Mouse (Mus musculus) heart, embryonic 14.5 days (tissue): ENCODE data around the gene Cdkn2b. TPM values are rescaled to one million over a fixed set of nuclear protein-coding genes. Genes with fewer than 3 reads are reported as not detected.
A peak's percentile ranks its signal among the peaks of the same experiment; 100 is the strongest.

Experiments
- ATAC-seq: fragments of 200-750 bp; cut with Nextera tagmentation; 2 replicates; pipeline ENCODE4 v1.8.0; 2017; ENCODE audit warnings: low read depth, moderate TSS enrichment; ENCODE audit not compliant: insufficient number of reproducible peaks, insufficient read depth, low FRiP score
- H3K27ac ChIP-seq, 2 experiments: fragments of 200-500 bp in 1 of 2; fragments of 300-500 bp in 1 of 2; sonication (generic) in 1 of 2; replicated peaks in 1 of 2; 2 replicates each; pipeline ENCODE4 v1.5.1; 2012 to 2014; ENCODE audit warnings: low read depth in 2 of 2, low read length in 2 of 2, control low read depth in 1 of 2, mild to moderate bottlenecking in 1 of 2, mixed read lengths in 1 of 2; ENCODE audit not compliant: control insufficient read depth in 1 of 2, insufficient read depth in 1 of 2
- H3K27me3 ChIP-seq: fragments of 300-500 bp; sonication (generic); 2 replicates; pipeline ENCODE4 v1.6.1; 2014; ENCODE audit warnings: mild to moderate bottlenecking, low read length, control low read depth; ENCODE audit not compliant: control insufficient read depth, insufficient read depth
- H3K36me3 ChIP-seq: fragments of 300-500 bp; sonication (generic); 2 replicates; pipeline ENCODE4 v1.6.1; 2014; ENCODE audit warnings: mild to moderate bottlenecking, control low read depth, low read length, mixed read lengths; ENCODE audit not compliant: control insufficient read depth, insufficient read depth
- H3K4me1 ChIP-seq, 2 experiments: fragments of 200-500 bp in 1 of 2; fragments of 300-500 bp in 1 of 2; sonication (generic) in 1 of 2; 2 replicates each; pipeline ENCODE4 v1.6.1; 2012 to 2014; ENCODE audit warnings: low read length in 2 of 2, control low read depth in 1 of 2, mixed read lengths in 1 of 2; ENCODE audit not compliant: control insufficient read depth in 2 of 2, insufficient read depth in 2 of 2
- H3K4me2 ChIP-seq: fragments of 300-500 bp; sonication (generic); 2 replicates; pipeline ENCODE4 v1.6.1; 2014; ENCODE audit warnings: mild to moderate bottlenecking, low read length
- H3K4me3 ChIP-seq, 2 experiments: fragments of 200-500 bp in 1 of 2; fragments of 300-500 bp in 1 of 2; sonication (generic) in 1 of 2; 2 replicates each; pipeline ENCODE4 v1.5.1; 2012 to 2014; ENCODE audit warnings: low read length in 2 of 2, mild to moderate bottlenecking in 2 of 2, control low read depth in 1 of 2, low read depth in 1 of 2, moderate library complexity in 1 of 2; ENCODE audit not compliant: control insufficient read depth in 1 of 2, insufficient read depth in 1 of 2
- H3K9ac ChIP-seq: fragments of 300-500 bp; sonication (generic); 2 replicates; pipeline ENCODE4 v1.6.1; 2014; ENCODE audit warnings: mild to moderate bottlenecking, low read length
- H3K9me3 ChIP-seq: fragments of 300-500 bp; sonication (generic); 2 replicates; pipeline ENCODE4 v1.6.1; 2016; ENCODE audit warnings: low read length, control low read depth; ENCODE audit not compliant: control insufficient read depth
- WGBS: fragments of 180-500 bp; shearing (Covaris S2); extraction: QIAGEN DNeasy Blood & Tissue Kit; methylation state at CpG from one replicate; pipeline ENCODE4 v1.1.7; 2014; 5-methylcytosine and 5-hydroxymethylcytosine counted together
- polyA plus RNA-seq: library from polyadenylated mRNA; unstranded; fragments of >200 nt; fragmentation: Nextera tagmentation; extraction: Ambion mirVana; gene quantifications from 2 replicates; pipeline ENCODE4 v1.2.1, GENCODE M21; 2014

Gene Cdkn2b
- 1.2 and 1.3 TPM in 2 replicates for polyA plus RNA-seq

- Histone ChIP-seq H3K4me3 (peak within 1 kb of the TSS; percentile 67), H3K9me3 (no peaks in the 10 kb centered on the region), H3K27me3 (peaks cover 53% of the 10 kb centered on the region), H3K27ac (0 out of 4 replicates have a peak within 1 kb of the TSS, but pooled peaks of 1 of the 2 experiments have one; percentile 12), H3K9ac (peak within 1 kb of the TSS; percentile 63), H3K36me3 (no peaks in the 10 kb centered on the region), H3K4me2 (peak within 1 kb of the TSS; percentile 97), H3K4me1 (no peaks in the 10 kb centered on the region; a peak in 2 of 4 replicates)
- under 1% methylated on average over 60 of the region's 61 CpGs for WGBS
- ATAC-seq, result peak; percentile 94
These were observed at the start of gene Cdkn2b for GRCm38 (mm10) chr4:89310491-89311254. Gene Cdkn2b (minus strand): TSS chr4:89311039.

DNA sequence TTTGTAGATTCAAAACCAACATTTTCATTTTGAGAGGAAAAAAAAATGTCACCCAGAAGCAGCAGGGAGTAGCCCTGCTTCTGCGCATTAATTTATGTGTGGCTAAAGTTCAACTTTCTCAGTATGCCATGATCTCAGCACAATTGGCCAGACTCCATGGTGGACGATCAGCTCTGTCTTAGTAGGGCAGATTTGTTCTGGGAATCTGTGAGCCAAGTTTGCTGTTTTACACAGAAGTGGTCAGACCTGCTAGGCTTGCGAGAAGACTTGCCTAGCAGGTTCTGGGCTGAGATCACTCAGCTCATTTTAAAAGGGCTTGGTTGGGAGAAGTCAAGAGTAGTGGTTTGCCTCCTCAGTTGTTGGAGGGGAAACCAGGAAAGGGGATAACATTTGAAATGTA lies 49.5 kb upstream of the Cdkn2b start:
- Histone ChIP-seq H3K4me3 (no peak overlapping the region), H3K9me3 (no peaks in the 10 kb centered on the region), H3K4me2 (no peak overlapping the region), H3K36me3 (no peaks in the 10 kb centered on the region), H3K4me1 (peaks cover 0 to 2% of the 10 kb centered on the region in 2 experiments; a peak in 1 of 4 replicates), H3K9ac (no peak overlapping the region), H3K27me3 (no peaks in the 10 kb centered on the region), H3K27ac (no peak overlapping the region)
- WGBS, result 81% methylated on average over 3 of the region's 3 CpGs
- ATAC-seq, result no peak

- no peaks in the 10 kb centered on the region for H3K36me3 ChIP-seq
- H3K9me3 ChIP-seq, result no peaks in the 10 kb centered on the region
- H3K4me2 ChIP-seq, result no peak overlapping the region
- no peak overlapping the region for H3K27ac ChIP-seq
- no peaks in the 10 kb centered on the region for H3K27me3 ChIP-seq
- no peak for ATAC-seq
- H3K9ac ChIP-seq, result no peak overlapping the region
- peaks cover 0 to 2% of the 10 kb centered on the region in 2 experiments; a peak in 1 of 4 replicates for H3K4me1 ChIP-seq
- WGBS, result 89% methylated on average over 6 of the region's 6 CpGs
- H3K4me3 ChIP-seq, result no peak overlapping the region
These were observed 48.7 kb upstream of the Cdkn2b start for GRCm38 (mm10) chr4:89359506-89359905.

GRCm38 (mm10) chr4:89353935-89354334 lies 43.1 kb upstream of the Cdkn2b start:
- no peaks in the 10 kb centered on the region for H3K4me1 ChIP-seq
- H3K27me3 ChIP-seq, result no peaks in the 10 kb centered on the region
- no peak overlapping the region for H3K9ac ChIP-seq
- no peak overlapping the region for H3K4me2 ChIP-seq
- H3K4me3 ChIP-seq, result no peak overlapping the region
- WGBS, result 43% methylated on average over 9 of the region's 9 CpGs
- H3K9me3 ChIP-seq, result no peaks in the 10 kb centered on the region
- H3K27ac ChIP-seq, result no peak overlapping the region
- H3K36me3 ChIP-seq, result no peaks in the 10 kb centered on the region
- no peak for ATAC-seq

DNA sequence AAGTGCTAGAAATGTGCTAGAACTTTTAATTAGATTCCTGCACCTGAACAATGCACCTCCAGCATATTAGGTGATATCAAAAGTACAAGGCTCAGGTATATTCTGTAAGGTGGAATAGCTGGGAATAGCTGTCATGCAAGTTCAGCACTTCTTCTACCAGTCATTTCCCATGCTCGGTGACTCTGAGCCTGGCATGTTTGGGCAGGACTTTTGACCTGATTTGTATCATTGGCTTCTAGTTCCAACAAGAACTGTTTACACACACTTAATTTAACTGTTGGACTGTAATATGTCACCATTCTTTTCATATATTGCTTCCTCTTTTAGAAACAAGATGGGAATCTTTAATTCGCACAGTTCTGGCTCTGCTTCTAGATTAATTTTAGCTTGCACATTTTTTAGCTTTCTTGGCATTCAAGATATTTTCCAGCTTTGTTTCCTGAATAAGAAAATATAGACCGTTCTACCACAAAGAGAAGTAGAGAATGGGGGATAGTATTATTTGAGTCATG lies 42.3 kb upstream of the Cdkn2b start:
- no peak overlapping the region for H3K4me2 ChIP-seq
- 83% methylated on average over 3 of the region's 3 CpGs for WGBS
- no peaks in the 10 kb centered on the region for H3K27me3 ChIP-seq
- no peak overlapping the region for H3K27ac ChIP-seq
- H3K36me3 ChIP-seq, result no peaks in the 10 kb centered on the region
- no peak for ATAC-seq
- no peak overlapping the region for H3K9ac ChIP-seq
- no peak overlapping the region for H3K4me3 ChIP-seq
- H3K4me1 ChIP-seq, result no peaks in the 10 kb centered on the region
- H3K9me3 ChIP-seq, result no peaks in the 10 kb centered on the region

DNA sequence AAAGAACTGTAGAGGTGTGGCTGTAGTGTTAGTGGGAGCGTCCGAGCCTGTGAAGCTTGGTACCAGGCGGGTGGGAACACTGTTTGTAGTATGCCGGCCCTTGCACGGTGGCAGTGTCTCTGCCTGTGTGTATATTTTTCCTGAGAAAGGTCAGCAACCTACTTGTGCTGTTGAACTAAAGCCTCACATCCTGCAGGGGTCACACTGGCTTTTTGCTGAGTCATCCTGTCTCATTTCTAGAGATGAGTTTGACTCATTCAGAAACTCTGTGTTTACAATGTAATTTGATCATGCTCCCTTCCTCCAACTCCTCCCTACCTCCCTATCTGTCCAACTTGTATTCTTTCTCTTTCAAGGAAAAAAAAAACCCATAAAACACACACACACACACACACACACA lies 40.6 kb upstream of the Cdkn2b start:
- Histone ChIP-seq H3K27ac (no peak overlapping the region), H3K4me2 (no peak overlapping the region), H3K4me1 (no peaks in the 10 kb centered on the region), H3K9me3 (no peaks in the 10 kb centered on the region), H3K27me3 (no peaks in the 10 kb centered on the region), H3K9ac (no peak overlapping the region), H3K36me3 (no peaks in the 10 kb centered on the region), H3K4me3 (no peak overlapping the region)
- ATAC-seq, result no peak
- 41% methylated on average over 5 of the region's 5 CpGs for WGBS

- no peak overlapping the region for H3K27ac ChIP-seq
- no peaks in the 10 kb centered on the region for H3K9me3 ChIP-seq
- H3K4me1 ChIP-seq, result no peaks in the 10 kb centered on the region
- H3K4me2 ChIP-seq, result no peak overlapping the region
- no peak overlapping the region for H3K9ac ChIP-seq
- no peaks in the 10 kb centered on the region for H3K27me3 ChIP-seq
- WGBS, result 63% methylated on average over 6 of the region's 6 CpGs
- H3K4me3 ChIP-seq, result no peak overlapping the region
- H3K36me3 ChIP-seq, result no peaks in the 10 kb centered on the region
- no peak for ATAC-seq
These were observed 40.2 kb upstream of the Cdkn2b start for GRCm38 (mm10) chr4:89350938-89351451.
